Mouse (Mus musculus) liver, embryonic 12.5 days (tissue): Measurements from ENCODE around the gene Dffb. TPM values are rescaled to one million over a fixed set of nuclear protein-coding genes. Genes with fewer than 3 reads are reported as not detected.

Experiments
- ATAC-seq: fragments of 200-750 bp; cut with Nextera tagmentation; 2 replicates; pipeline ENCODE4 v1.8.0; 2017; ENCODE audit warnings: moderate number of reproducible peaks, mild to moderate bottlenecking, moderate library complexity
- H3K27ac ChIP-seq: fragments of 300-500 bp; sonication (generic); 2 replicates; pipeline ENCODE4 v1.5.1; 2016; ENCODE audit warnings: mild to moderate bottlenecking
- H3K27me3 ChIP-seq: fragments of 300-500 bp; sonication (generic); replicated peaks from 2 replicates; pipeline ENCODE4 v1.6.1; 2016; ENCODE audit warnings: mild to moderate bottlenecking, moderate library complexity
- H3K36me3 ChIP-seq: fragments of 300-500 bp; sonication (generic); 2 replicates; pipeline ENCODE4 v1.6.1; 2016; ENCODE audit warnings: mild to moderate bottlenecking, moderate library complexity
- H3K4me1 ChIP-seq: fragments of 300-500 bp; sonication (generic); 2 replicates; pipeline ENCODE4 v1.6.1; 2016
- H3K4me2 ChIP-seq: fragments of 300-500 bp; sonication (generic); 2 replicates; pipeline ENCODE4 v1.6.1; 2016; ENCODE audit warnings: mild to moderate bottlenecking, moderate library complexity
- H3K4me3 ChIP-seq: fragments of 300-500 bp; sonication (generic); 2 replicates; pipeline ENCODE4 v1.5.1; 2016; ENCODE audit warnings: mild to moderate bottlenecking, moderate library complexity
- H3K9ac ChIP-seq: fragments of 300-500 bp; sonication (generic); 2 replicates; pipeline ENCODE4 v1.6.1; 2016; ENCODE audit warnings: mild to moderate bottlenecking, moderate library complexity
- H3K9me3 ChIP-seq: fragments of 300-500 bp; sonication (generic); replicated peaks from 2 replicates; pipeline ENCODE4 v1.6.1; 2016; ENCODE audit warnings: mild to moderate bottlenecking, moderate library complexity
- WGBS: fragments of 180-500 bp; shearing (Covaris S2); methylation state at CpG from one replicate; pipeline ENCODE4 v1.1.7; 2016; ENCODE audit not compliant: insufficient replicate concordance; 5-methylcytosine and 5-hydroxymethylcytosine counted together
- polyA plus RNA-seq: library from polyadenylated mRNA; unstranded; fragments of >200 nt; fragmentation: Nextera tagmentation; extraction: Ambion mirVana; gene quantifications from 2 replicates; pipeline ENCODE4 v1.2.1, GENCODE M21; 2016

The Dffb gene
- polyA plus RNA-seq, 1 experiment from 2014 or later: 12.4 TPM

GRCm38 (mm10) chr4:154007759-154008158 lies 32.8 kb upstream of the Dffb start:
- ATAC-seq: no peak
- H3K9ac ChIP-seq: no peak overlapping the region
- WGBS: 71% methylated on average over 4 of the region's 4 CpGs
- peaks cover 47% of the 10 kb centered on the region for H3K36me3 ChIP-seq
- H3K27ac ChIP-seq: no peak overlapping the region
- no peaks in the 10 kb centered on the region for H3K9me3 ChIP-seq
- H3K4me3 ChIP-seq: no peak overlapping the region
- no peaks in the 10 kb centered on the region for H3K27me3 ChIP-seq
- no peak overlapping the region for H3K4me2 ChIP-seq
- peaks cover 16% of the 10 kb centered on the region for H3K4me1 ChIP-seq

GRCm38 (mm10) chr4:154006264-154006663 lies 31.3 kb upstream of the Dffb start:
- Histone ChIP-seq H3K4me2 (no peak overlapping the region), H3K9ac (no peak overlapping the region), H3K27ac (no peak overlapping the region), H3K36me3 (peaks cover 57% of the 10 kb centered on the region), H3K9me3 (no peaks in the 10 kb centered on the region), H3K4me3 (no peak overlapping the region), H3K4me1 (peaks cover 8% of the 10 kb centered on the region; the same call in 1 of the 2 replicates), H3K27me3 (no peaks in the 10 kb centered on the region)
- no peak for ATAC-seq
- WGBS: 84% methylated on average over 6 of the region's 6 CpGs

- no peak overlapping the region for H3K4me3 ChIP-seq
- WGBS: 81% methylated on average over 5 of the region's 5 CpGs
- H3K9ac ChIP-seq: no peak overlapping the region
- H3K4me1 ChIP-seq: 0 out of 2 replicates have a peak, but pooled peaks cover under 1% of the 10 kb centered on the region
- no peaks in the 10 kb centered on the region for H3K27me3 ChIP-seq
- H3K9me3 ChIP-seq: no peaks in the 10 kb centered on the region
- peaks cover 57% of the 10 kb centered on the region for H3K36me3 ChIP-seq
- no peak overlapping the region for H3K27ac ChIP-seq
- ATAC-seq: no peak
- no peak overlapping the region for H3K4me2 ChIP-seq
These were observed 30.6 kb upstream of the Dffb start for GRCm38 (mm10) chr4:154005488-154005887.

GRCm38 (mm10) chr4:153993505-153993904 lies 18.6 kb upstream of the Dffb start:
- Histone ChIP-seq H3K9ac (no peak overlapping the region), H3K27me3 (no peaks in the 10 kb centered on the region), H3K27ac (no peak overlapping the region), H3K36me3 (peaks cover 100% of the 10 kb centered on the region), H3K4me3 (no peak overlapping the region), H3K4me1 (no peaks in the 10 kb centered on the region), H3K9me3 (no peaks in the 10 kb centered on the region), H3K4me2 (no peak overlapping the region)
- ATAC-seq: no peak
- 74% methylated on average over 8 of the region's 8 CpGs for WGBS

- no peak overlapping the region for H3K9ac ChIP-seq
- H3K27me3 ChIP-seq: no peaks in the 10 kb centered on the region
- H3K9me3 ChIP-seq: no peaks in the 10 kb centered on the region
- H3K36me3 ChIP-seq: peaks cover 100% of the 10 kb centered on the region
- H3K4me1 ChIP-seq: no peaks in the 10 kb centered on the region
- no peak overlapping the region for H3K27ac ChIP-seq
- H3K4me3 ChIP-seq: no peak overlapping the region
- ATAC-seq: no peak
- no peak overlapping the region for H3K4me2 ChIP-seq
- 83% methylated on average over 10 of the region's 10 CpGs for WGBS
These were observed 17.8 kb upstream of the Dffb start for GRCm38 (mm10) chr4:153992715-153993114.

- H3K27ac ChIP-seq: no peak overlapping the region
These were observed 5.5 kb upstream of the Dffb start for GRCm38 (mm10) chr4:153980470-153980869.

GRCm38 (mm10) chr4:153979243-153979642 lies 4.3 kb upstream of the Dffb start:
- H3K27me3 ChIP-seq: no peaks in the 10 kb centered on the region
- no peak for ATAC-seq
- H3K36me3 ChIP-seq: peaks cover 55% of the 10 kb centered on the region
- no peak overlapping the region for H3K9ac ChIP-seq
- no peak overlapping the region for H3K27ac ChIP-seq
- WGBS: 83% methylated on average over 10 of the region's 10 CpGs
- H3K9me3 ChIP-seq: no peaks in the 10 kb centered on the region
- H3K4me1 ChIP-seq: peaks cover 25% of the 10 kb centered on the region
- no peak overlapping the region for H3K4me2 ChIP-seq
- no peak overlapping the region for H3K4me3 ChIP-seq

More at GRCm38 (mm10) chr4:153980470-153980869, 5.5 kb upstream of the Dffb start:
- Histone ChIP-seq H3K4me1 (peaks cover 21% of the 10 kb centered on the region), H3K4me2 (no peak overlapping the region), H3K9me3 (no peaks in the 10 kb centered on the region), H3K9ac (no peak overlapping the region), H3K36me3 (peaks cover 67% of the 10 kb centered on the region), H3K4me3 (no peak overlapping the region), H3K27me3 (no peaks in the 10 kb centered on the region)
- WGBS: 83% methylated on average over 11 of the region's 11 CpGs
- ATAC-seq: no peak

GRCm38 (mm10) chr4:153975768-153976167 lies 842 bp upstream of the Dffb start:
- peak overlapping the region; percentile 67; the same call in 1 of the 2 replicates for H3K27ac ChIP-seq
- peaks cover 40% of the 10 kb centered on the region for H3K4me1 ChIP-seq
- H3K9ac ChIP-seq: peak overlapping the region; percentile 90
- peak overlapping the region; percentile 95 for H3K4me2 ChIP-seq
- no peak for ATAC-seq
- no peaks in the 10 kb centered on the region for H3K9me3 ChIP-seq
- no peaks in the 10 kb centered on the region for H3K27me3 ChIP-seq
- peak overlapping the region; percentile 83 for H3K4me3 ChIP-seq
- WGBS: 31% methylated on average over 6 of the region's 6 CpGs
- H3K36me3 ChIP-seq: peaks cover 38% of the 10 kb centered on the region

- H3K4me2 ChIP-seq: peak overlapping the region; percentile 95
- peak overlapping the region; percentile 83 for H3K4me3 ChIP-seq
- WGBS: under 1% methylated on average over 33 of the region's 33 CpGs
- no peaks in the 10 kb centered on the region for H3K27me3 ChIP-seq
- peak overlapping the region; percentile 67; the same call in 1 of the 2 replicates for H3K27ac ChIP-seq
- peaks cover 38% of the 10 kb centered on the region for H3K36me3 ChIP-seq
- H3K9me3 ChIP-seq: no peaks in the 10 kb centered on the region
- peaks cover 40% of the 10 kb centered on the region for H3K4me1 ChIP-seq
- H3K9ac ChIP-seq: peak overlapping the region; percentile 90
- ATAC-seq: peak; percentile 79
These were observed 351 bp upstream of the Dffb start for GRCm38 (mm10) chr4:153975292-153975662.

- no peak overlapping the region for H3K4me3 ChIP-seq
- ATAC-seq: no peak
- H3K4me2 ChIP-seq: no peak overlapping the region
- no peak overlapping the region for H3K9ac ChIP-seq
- H3K9me3 ChIP-seq: no peaks in the 10 kb centered on the region
- H3K27me3 ChIP-seq: no peaks in the 10 kb centered on the region
- H3K4me1 ChIP-seq: peaks cover 2% of the 10 kb centered on the region; the same call in 1 of the 2 replicates
- peaks cover 90% of the 10 kb centered on the region for H3K36me3 ChIP-seq
- WGBS: 68% methylated on average over 2 of the region's 2 CpGs
- no peak overlapping the region for H3K27ac ChIP-seq
These were observed 6.9 kb downstream of the Dffb start for GRCm38 (mm10) chr4:153968063-153968462.

- H3K4me1 ChIP-seq: no peaks in the 10 kb centered on the region
- ATAC-seq: no peak
- 78% methylated on average over 2 of the region's 2 CpGs for WGBS
- H3K9ac ChIP-seq: no peak overlapping the region
- no peak overlapping the region for H3K4me2 ChIP-seq
- H3K9me3 ChIP-seq: no peaks in the 10 kb centered on the region
- H3K27me3 ChIP-seq: no peaks in the 10 kb centered on the region
- H3K4me3 ChIP-seq: no peak overlapping the region
- H3K36me3 ChIP-seq: peaks cover 94% of the 10 kb centered on the region
- H3K27ac ChIP-seq: no peak overlapping the region
These were observed 7.4 kb downstream of the Dffb start for GRCm38 (mm10) chr4:153967556-153967955.

- WGBS: 67% methylated on average over 5 of the region's 5 CpGs
- ATAC-seq: no peak
These were observed 8.3 kb downstream of the Dffb start for GRCm38 (mm10) chr4:153966651-153967050.

GRCm38 (mm10) chr4:153962631-153963030 lies 12.3 kb downstream of the Dffb start:
- Histone ChIP-seq H3K27ac (no peak overlapping the region), H3K4me1 (peaks cover 18% of the 10 kb centered on the region), H3K36me3 (peaks cover 83% of the 10 kb centered on the region), H3K4me2 (no peak overlapping the region), H3K27me3 (no peaks in the 10 kb centered on the region), H3K4me3 (no peak overlapping the region), H3K9ac (no peak overlapping the region), H3K9me3 (no peaks in the 10 kb centered on the region)
- WGBS: 76% methylated on average over 7 of the region's 7 CpGs
- ATAC-seq: no peak

More at GRCm38 (mm10) chr4:153966651-153967050, 8.3 kb downstream of the Dffb start:
- Histone ChIP-seq H3K4me3 (no peak overlapping the region), H3K4me2 (no peak overlapping the region), H3K36me3 (peaks cover 96% of the 10 kb centered on the region), H3K27ac (no peak overlapping the region), H3K27me3 (no peaks in the 10 kb centered on the region), H3K9ac (no peak overlapping the region), H3K9me3 (no peaks in the 10 kb centered on the region), H3K4me1 (no peaks in the 10 kb centered on the region)
